ENCODE assay signal across 8 mouse cellular contexts in the genomic region with DNA sequence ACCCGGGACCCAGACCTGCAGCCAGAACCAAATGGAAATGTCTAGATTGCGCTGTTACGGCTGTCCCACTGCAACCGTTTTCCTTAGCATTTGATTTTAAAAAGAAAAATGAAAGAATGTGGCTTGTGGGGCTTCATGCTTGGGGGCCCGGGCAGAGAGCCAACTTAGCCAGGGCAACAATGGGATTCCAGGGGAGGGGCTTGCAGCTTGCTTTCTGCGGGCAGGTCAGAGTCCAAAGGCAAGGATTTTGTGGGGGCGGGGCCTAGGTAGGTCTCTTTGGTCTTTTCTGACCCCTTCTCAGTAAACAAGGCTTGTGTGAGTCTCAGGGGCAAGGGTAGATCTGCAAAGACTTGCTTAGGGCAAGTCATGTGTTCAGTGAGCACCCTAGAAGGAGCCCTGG.
DNase-seq lines count a peak whose midpoint lies in the region; ATAC-seq and TF ChIP-seq lines count a peak whose summit lies in the region.

No protein-coding gene starts in this region.

- peak overlapping the region; percentile 58; the same call in 1 of the 2 replicates for H3K4me3 ChIP-seq in midbrain, embryonic 12.5 days
- no peak overlapping the region for H3K4me3 ChIP-seq in midbrain, postnatal 0 days (ENCODE audit: low read depth, low read length)
- no peak overlapping the region for H3K4me3 ChIP-seq in hindbrain, embryonic 15.5 days
- no peak overlapping the region for H3K4me3 ChIP-seq in limb, embryonic 11.5 days (ENCODE audit: low read depth, low read length)
- H3K4me3 ChIP-seq in stomach, embryonic 16.5 days (replicated peaks; ENCODE audit: low read length) = peak overlapping the region; percentile 65; the same call in 1 of the 2 replicates

- H3K27ac ChIP-seq in midbrain, embryonic 12.5 days (replicated peaks) = no peak overlapping the region
- no peak overlapping the region for H3K27ac ChIP-seq in midbrain, postnatal 0 days (ENCODE audit: low read depth, low read length)
- no peak overlapping the region for H3K27ac ChIP-seq in hindbrain, embryonic 15.5 days (replicated peaks)
- no peak overlapping the region for H3K27ac ChIP-seq in limb, embryonic 11.5 days (replicated peaks; ENCODE audit: low read depth, low read length)
- no peak overlapping the region for H3K27ac ChIP-seq in stomach, embryonic 16.5 days (ENCODE audit: low read length)

- no peak overlapping the region for H3K9ac ChIP-seq in midbrain, embryonic 12.5 days (replicated peaks)
- H3K9ac ChIP-seq in midbrain, postnatal 0 days (replicated peaks; ENCODE audit: low read length, poor library complexity, severe bottlenecking) = no peak overlapping the region
- no peak overlapping the region for H3K9ac ChIP-seq in hindbrain, embryonic 15.5 days
- no peak overlapping the region for H3K9ac ChIP-seq in limb, embryonic 11.5 days (ENCODE audit: low read length)
- H3K9ac ChIP-seq in stomach, embryonic 16.5 days (ENCODE audit: low read length) = peak overlapping the region; percentile 16; the same call in 1 of the 2 replicates

- DNase-seq in midbrain, postnatal 0 days (ENCODE audit: low spot score) = no peak
- DNase-seq in limb, embryonic 11.5 days (ENCODE audit: low spot score) = no peak
- no peak for DNase-seq in adrenal gland, postnatal 4 days (ENCODE audit: low spot score in 2 of 2)
- DNase-seq in ovary, adult 18-20 months (ENCODE audit: low spot score) = no peak
- DNase-seq in MN1 (ENCODE audit: low spot score) = no peak

- no peak for ATAC-seq in midbrain, embryonic 12.5 days (ENCODE audit: low FRiP score, low read depth)
- ATAC-seq in midbrain, postnatal 0 days (ENCODE audit: low FRiP score) = no peak
- no peak for ATAC-seq in hindbrain, embryonic 15.5 days (ENCODE audit: low FRiP score, low read depth)
- ATAC-seq in limb, embryonic 11.5 days (ENCODE audit: insufficient number of reproducible peaks, low FRiP score, low TSS enrichment, low read depth) = no peak
- no peak for ATAC-seq in stomach, embryonic 16.5 days (ENCODE audit: insufficient read depth, low FRiP score)

- no peak for TF ChIP-seq CTCF in midbrain, postnatal 0 days (IDR thresholded peaks at IDR 0.05)

- H3K9me3 ChIP-seq in midbrain, embryonic 12.5 days = no peaks in the 10 kb centered on the region
- H3K9me3 ChIP-seq in midbrain, postnatal 0 days (ENCODE audit: low read length) = no peaks in the 10 kb centered on the region
- H3K9me3 ChIP-seq in hindbrain, embryonic 15.5 days = no peaks in the 10 kb centered on the region
- H3K9me3 ChIP-seq in limb, embryonic 11.5 days (ENCODE audit: control insufficient read depth, low read length) = no peaks in the 10 kb centered on the region
- H3K9me3 ChIP-seq in stomach, embryonic 16.5 days (replicated peaks; ENCODE audit: control insufficient read depth, low read length) = no peaks in the 10 kb centered on the region

- peak overlapping the region; percentile 96; the same call in 1 of the 2 replicates for H3K4me2 ChIP-seq in midbrain, embryonic 12.5 days (replicated peaks)
- H3K4me2 ChIP-seq in midbrain, postnatal 0 days (ENCODE audit: low read depth, low read length, poor library complexity, severe bottlenecking) = no peak overlapping the region
- H3K4me2 ChIP-seq in hindbrain, embryonic 15.5 days = peak overlapping the region; percentile 99
- H3K4me2 ChIP-seq in limb, embryonic 11.5 days (ENCODE audit: low read depth, severe bottlenecking) = 0 out of 2 replicates have a peak overlapping the region, but pooled peaks have one; percentile 89
- peak overlapping the region; percentile 100 for H3K4me2 ChIP-seq in stomach, embryonic 16.5 days (ENCODE audit: low read depth, low read length)

- no peaks in the 10 kb centered on the region for H3K36me3 ChIP-seq in midbrain, embryonic 12.5 days
- no peaks in the 10 kb centered on the region for H3K36me3 ChIP-seq in midbrain, postnatal 0 days (ENCODE audit: insufficient read depth, low read length)
- H3K36me3 ChIP-seq in hindbrain, embryonic 15.5 days = no peaks in the 10 kb centered on the region
- no peaks in the 10 kb centered on the region for H3K36me3 ChIP-seq in limb, embryonic 11.5 days (ENCODE audit: control insufficient read depth, insufficient read depth, low read length)
- H3K36me3 ChIP-seq in stomach, embryonic 16.5 days (ENCODE audit: control insufficient read depth, insufficient read depth, low read length) = no peaks in the 10 kb centered on the region

- H3K27me3 ChIP-seq in midbrain, embryonic 12.5 days = peaks cover 56% of the 10 kb centered on the region
- H3K27me3 ChIP-seq in midbrain, postnatal 0 days (ENCODE audit: insufficient read depth, low read length) = peaks cover 24% of the 10 kb centered on the region
- H3K27me3 ChIP-seq in hindbrain, embryonic 15.5 days = peaks cover 32% of the 10 kb centered on the region
- peaks cover 12% of the 10 kb centered on the region for H3K27me3 ChIP-seq in limb, embryonic 11.5 days (ENCODE audit: control insufficient read depth, insufficient read depth, low read length)
- 0 out of 2 replicates have a peak, but pooled peaks cover 3% of the 10 kb centered on the region for H3K27me3 ChIP-seq in stomach, embryonic 16.5 days (ENCODE audit: control insufficient read depth, insufficient read depth, low read length)

- WGBS in midbrain, embryonic 12.5 days = 9% methylated on average over 7 of the region's 7 CpGs
- 11% methylated on average over 7 of the region's 7 CpGs for WGBS in midbrain, postnatal 0 days
- WGBS in hindbrain, embryonic 15.5 days = 8% methylated on average over 7 of the region's 7 CpGs
- 16% methylated on average over 7 of the region's 7 CpGs for whole genome bisulfite sequencing in limb, embryonic 11.5 days
- 9% methylated on average over 7 of the region's 7 CpGs for WGBS in stomach, embryonic 16.5 days

- peaks cover 18% of the 10 kb centered on the region for H3K4me1 ChIP-seq in midbrain, embryonic 12.5 days
- no peaks in the 10 kb centered on the region; the same call in 1 of the 2 replicates for H3K4me1 ChIP-seq in midbrain, postnatal 0 days (ENCODE audit: insufficient read depth, low read length)
- H3K4me1 ChIP-seq in hindbrain, embryonic 15.5 days (replicated peaks) = peaks cover 26% of the 10 kb centered on the region; the same call in 1 of the 2 replicates
- 0 out of 2 replicates have a peak, but pooled peaks cover 2% of the 10 kb centered on the region for H3K4me1 ChIP-seq in limb, embryonic 11.5 days (ENCODE audit: control insufficient read depth, insufficient read depth, low read length)
- H3K4me1 ChIP-seq in stomach, embryonic 16.5 days (ENCODE audit: control insufficient read depth, insufficient read depth, low read length) = peaks cover 18% of the 10 kb centered on the region

Comparison
In these comparisons a context has a peak if more than half of its experiments do, and no peak if none do; other contexts are left out.
1. H3K4me3 ChIP-seq: peak in midbrain, embryonic 12.5 days (single experiment) and stomach, embryonic 16.5 days (single experiment); none in midbrain, postnatal 0 days (single experiment), hindbrain, embryonic 15.5 days (single experiment) and limb, embryonic 11.5 days (single experiment).